Mouse (Mus musculus): Measurements from ENCODE around the gene Gm49321. TPM values are rescaled to one million over a fixed set of nuclear protein-coding genes. Genes with fewer than 3 reads are reported as not detected.
A peak's percentile ranks its signal among the peaks of the same experiment; 100 is the strongest.

Gm49321 gene
- polyA plus RNA-seq, 1 experiment from 2014 or later = 9.4 TPM

DNA sequence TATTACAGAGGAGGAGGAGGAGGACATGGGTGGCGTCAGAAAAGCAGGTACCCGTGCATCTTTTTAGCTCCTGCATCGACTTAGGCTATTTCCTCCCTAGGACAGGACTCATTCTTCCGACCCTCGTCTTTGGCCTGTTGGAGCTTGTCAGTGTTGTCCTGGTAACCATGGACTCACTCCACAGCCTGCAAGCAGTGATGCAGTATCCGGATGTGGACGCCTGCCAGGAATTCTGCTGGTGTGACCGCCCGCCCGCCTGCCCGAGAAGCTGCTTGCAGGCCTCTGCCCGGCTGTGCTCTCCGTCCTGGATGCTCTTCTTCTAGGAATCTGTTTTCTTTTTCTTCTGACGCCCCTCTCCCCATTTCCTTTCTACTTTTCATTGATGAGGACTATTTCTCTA is 45.1 kb downstream of the Gm49321 start:
- H3K4me2 ChIP-seq (ENCODE audit: low read length) = no peak overlapping the region
- H3K27ac ChIP-seq (ENCODE audit: low read depth) = no peak overlapping the region
- peaks cover 81% of the 10 kb centered on the region for H3K36me3 ChIP-seq (ENCODE audit: control insufficient read depth, insufficient read depth, low read length)
- no peaks in the 10 kb centered on the region for H3K9me3 ChIP-seq (ENCODE audit: control insufficient read depth, low read length)
- no peaks in the 10 kb centered on the region for H3K4me1 ChIP-seq (replicated peaks; ENCODE audit: control insufficient read depth, insufficient read depth, low read length)
- 81% methylated on average over 14 of the region's 14 CpGs for WGBS
- DNase-seq (ENCODE audit: low spot score) (no peak), ATAC-seq (replicated peaks; ENCODE audit: low FRiP score, low TSS enrichment, low read depth) (no peak)
- no peak overlapping the region for H3K4me3 ChIP-seq (ENCODE audit: low read depth, low read length)
- no peak overlapping the region for H3K9ac ChIP-seq (ENCODE audit: low read length)
- H3K27me3 ChIP-seq (replicated peaks; ENCODE audit: control insufficient read depth, insufficient read depth, low read length) = no peaks in the 10 kb centered on the region

DNA sequence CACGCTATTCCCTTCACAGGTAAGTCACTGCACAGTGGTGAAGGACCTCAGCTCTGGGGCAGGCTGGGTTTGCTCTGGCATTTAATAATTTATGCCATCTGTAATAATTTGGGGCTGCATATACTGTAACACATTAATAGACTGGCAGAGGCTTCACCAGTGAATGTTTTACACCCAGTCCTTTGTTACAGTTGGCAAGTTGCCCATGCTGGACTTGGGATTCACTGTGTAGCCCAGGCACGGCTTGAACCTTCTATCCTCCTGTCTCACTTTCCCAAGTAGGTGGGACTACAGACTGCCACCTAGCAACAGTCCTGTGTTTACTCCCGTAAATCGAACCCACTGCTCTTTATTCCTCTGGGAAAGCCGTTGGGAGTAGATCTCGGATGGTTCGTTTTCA is 48.8 kb downstream of the Gm49321 start:
- H3K4me3 ChIP-seq (ENCODE audit: low read depth, low read length) = no peak overlapping the region
- H3K27ac ChIP-seq (ENCODE audit: low read depth) = no peak overlapping the region
- no peaks in the 10 kb centered on the region for H3K27me3 ChIP-seq (replicated peaks; ENCODE audit: control insufficient read depth, insufficient read depth, low read length)
- no peak overlapping the region for H3K4me2 ChIP-seq (ENCODE audit: low read length)
- WGBS = 86% methylated on average over 7 of the region's 7 CpGs
- peaks cover 49% of the 10 kb centered on the region for H3K36me3 ChIP-seq (ENCODE audit: control insufficient read depth, insufficient read depth, low read length)
- H3K4me1 ChIP-seq (replicated peaks; ENCODE audit: control insufficient read depth, insufficient read depth, low read length) = no peaks in the 10 kb centered on the region
- H3K9ac ChIP-seq (ENCODE audit: low read length) = no peak overlapping the region
- DNase-seq (ENCODE audit: low spot score) (no peak), ATAC-seq (replicated peaks; ENCODE audit: low FRiP score, low TSS enrichment, low read depth) (no peak)
- H3K9me3 ChIP-seq (ENCODE audit: control insufficient read depth, low read length) = no peaks in the 10 kb centered on the region

DNA sequence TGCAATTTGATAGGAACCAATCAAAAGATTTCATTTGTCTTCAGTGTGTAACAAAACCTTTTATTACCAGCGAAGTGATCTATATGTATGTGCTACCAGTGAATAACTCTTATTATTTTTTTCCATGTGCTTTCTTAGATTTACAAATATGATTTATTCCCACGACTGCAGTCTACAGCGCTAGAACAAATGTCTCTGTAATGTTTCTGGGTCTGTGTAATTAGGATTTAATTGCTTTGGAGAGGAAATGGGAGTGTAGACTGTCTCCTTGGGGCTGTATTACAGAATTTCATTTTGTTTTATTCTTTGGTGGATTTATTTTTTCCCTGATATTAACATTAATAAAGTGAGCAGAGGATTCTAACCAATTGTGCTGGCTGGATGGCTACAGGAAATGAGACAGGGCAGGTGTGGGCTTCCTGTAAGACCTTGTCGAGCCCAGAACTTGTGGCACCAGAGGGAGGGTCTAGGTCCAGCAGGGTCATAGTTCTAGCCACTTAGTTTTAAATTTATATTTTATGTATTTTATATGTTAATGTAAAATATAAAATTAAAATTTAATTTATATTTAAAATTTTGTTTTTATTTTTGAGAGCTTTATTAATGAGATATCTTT is 51.0 kb downstream of the Gm49321 start:
- ATAC-seq (replicated peaks; ENCODE audit: low FRiP score, low TSS enrichment, low read depth) = no peak
- Histone ChIP-seq H3K27ac (ENCODE audit: low read depth) (no peak overlapping the region), H3K4me3 (ENCODE audit: low read depth, low read length) (no peak overlapping the region), H3K9me3 (ENCODE audit: control insufficient read depth, low read length) (no peaks in the 10 kb centered on the region), H3K27me3 (replicated peaks; ENCODE audit: control insufficient read depth, insufficient read depth, low read length) (no peaks in the 10 kb centered on the region), H3K4me1 (replicated peaks; ENCODE audit: control insufficient read depth, insufficient read depth, low read length) (no peaks in the 10 kb centered on the region), H3K9ac (ENCODE audit: low read length) (no peak overlapping the region), H3K36me3 (ENCODE audit: control insufficient read depth, insufficient read depth, low read length) (peaks cover 29% of the 10 kb centered on the region), H3K4me2 (ENCODE audit: low read length) (no peak overlapping the region)
- 83% methylated on average over 4 of the region's 4 CpGs for WGBS
- DNase-seq (ENCODE audit: low spot score) = no peak

DNA sequence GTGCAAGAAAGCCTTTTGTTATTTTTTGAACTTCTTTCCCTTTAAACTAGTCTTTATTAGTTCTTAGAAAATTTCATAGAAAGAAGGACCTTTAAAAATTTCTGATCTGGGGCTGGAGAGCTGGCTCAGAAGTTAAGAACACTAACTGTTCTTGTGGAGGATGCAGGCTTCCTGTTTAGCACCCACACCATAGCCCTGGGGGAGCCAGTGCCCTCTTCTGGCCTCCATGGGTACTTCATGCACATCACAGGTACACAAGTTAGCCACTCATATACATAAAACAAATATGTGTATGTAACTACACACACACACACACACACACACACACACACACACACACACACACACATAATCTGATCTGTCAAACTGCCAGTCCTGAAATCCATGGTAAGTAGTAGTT is 52.1 kb downstream of the Gm49321 start:
- ATAC-seq (replicated peaks; ENCODE audit: low FRiP score, low TSS enrichment, low read depth) (no peak), DNase-seq (ENCODE audit: low spot score) (no peak)
- no peaks in the 10 kb centered on the region for H3K9me3 ChIP-seq (ENCODE audit: control insufficient read depth, low read length)

DNA sequence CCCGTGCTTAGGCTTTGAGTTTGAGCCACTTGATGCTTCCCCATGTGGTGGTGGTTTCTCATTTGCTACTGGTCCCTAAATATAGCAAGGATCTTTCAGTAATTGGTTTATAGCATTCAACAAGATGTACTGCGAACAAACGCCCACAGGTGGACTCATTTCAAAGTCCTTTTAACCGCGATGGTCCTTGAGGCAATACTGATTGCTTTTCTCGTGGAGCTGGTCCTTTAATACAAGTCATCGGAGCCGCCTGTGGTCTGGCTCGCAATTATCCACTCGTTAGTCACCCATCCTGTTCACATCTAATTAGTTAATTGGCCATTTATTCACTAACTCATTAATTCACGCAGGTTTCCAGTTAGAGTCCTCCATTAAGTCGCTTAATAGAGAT is 59.4 kb downstream of the Gm49321 start:
- no peak overlapping the region for H3K9ac ChIP-seq (ENCODE audit: low read length)
- DNase-seq (ENCODE audit: low spot score) = no peak
- 63% methylated on average over 12 of the region's 12 CpGs for WGBS
- H3K27ac ChIP-seq (ENCODE audit: low read depth) = no peak overlapping the region
- H3K4me1 ChIP-seq (replicated peaks; ENCODE audit: control insufficient read depth, insufficient read depth, low read length) = no peaks in the 10 kb centered on the region
- ATAC-seq (replicated peaks; ENCODE audit: low FRiP score, low TSS enrichment, low read depth) = no peak
- peaks cover 26% of the 10 kb centered on the region for H3K27me3 ChIP-seq (replicated peaks; ENCODE audit: control insufficient read depth, insufficient read depth, low read length)
- no peak overlapping the region for H3K4me3 ChIP-seq (ENCODE audit: low read depth, low read length)
- H3K36me3 ChIP-seq (ENCODE audit: control insufficient read depth, insufficient read depth, low read length) = no peaks in the 10 kb centered on the region
- H3K4me2 ChIP-seq (ENCODE audit: low read length) = no peak overlapping the region
- no peaks in the 10 kb centered on the region for H3K9me3 ChIP-seq (ENCODE audit: control insufficient read depth, low read length)

More for the DNA sequence above, 52.1 kb downstream of the Gm49321 start:
- no peak overlapping the region for H3K9ac ChIP-seq (ENCODE audit: low read length)
- no peaks in the 10 kb centered on the region for H3K4me1 ChIP-seq (replicated peaks; ENCODE audit: control insufficient read depth, insufficient read depth, low read length)
- no peak overlapping the region for H3K4me3 ChIP-seq (ENCODE audit: low read depth, low read length)
- no peaks in the 10 kb centered on the region for H3K27me3 ChIP-seq (replicated peaks; ENCODE audit: control insufficient read depth, insufficient read depth, low read length)
- H3K27ac ChIP-seq (ENCODE audit: low read depth) = no peak overlapping the region
- peaks cover 18% of the 10 kb centered on the region for H3K36me3 ChIP-seq (ENCODE audit: control insufficient read depth, insufficient read depth, low read length)
- no peak overlapping the region for H3K4me2 ChIP-seq (ENCODE audit: low read length)

DNA sequence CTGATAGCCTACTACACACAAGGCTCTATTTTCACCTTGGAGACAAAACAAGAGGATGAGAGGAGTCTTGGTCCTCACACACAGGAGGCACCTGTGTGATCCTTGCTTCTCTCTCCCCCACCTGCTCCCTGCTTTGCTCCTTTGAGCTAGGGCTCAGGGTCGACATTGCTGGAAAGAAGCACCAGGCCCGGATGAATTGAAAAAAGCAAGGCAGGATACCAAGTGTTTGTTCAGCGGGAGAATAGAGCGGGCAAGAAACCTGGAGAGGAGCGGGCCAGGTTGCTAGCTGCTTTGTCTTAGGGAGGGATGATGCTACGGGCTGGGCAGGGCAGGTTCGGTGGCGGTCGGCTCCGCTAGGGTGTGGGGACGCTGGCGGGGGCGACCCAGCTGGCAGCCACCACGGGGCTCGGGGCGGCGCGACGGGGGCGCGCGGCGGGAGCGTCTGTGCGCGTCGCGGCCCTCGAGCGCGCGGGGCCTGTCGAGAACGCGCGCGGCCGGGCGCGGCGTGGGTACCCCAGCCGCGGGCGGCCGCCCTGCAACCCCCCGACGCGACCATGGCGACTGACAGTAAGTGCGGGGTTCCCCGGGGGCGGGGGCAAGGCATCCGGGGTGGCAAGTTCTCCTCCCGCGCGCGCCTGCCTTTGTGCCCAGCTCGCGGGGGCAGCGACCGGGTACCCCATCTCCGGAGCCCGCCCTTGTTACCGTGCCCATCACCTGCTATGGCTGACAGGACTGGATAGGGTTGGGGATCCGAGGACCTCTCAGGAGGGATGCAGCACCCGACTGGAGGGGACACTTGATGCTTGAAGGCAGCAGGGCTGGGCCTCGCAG is 60.1 kb downstream of the Gm49321 start, which contains the start of gene Syt16:
TSS of gene Syt16 (plus strand) at position 365 of the 831 bp plus-strand sequence.
- peak; percentile 50 for ATAC-seq (replicated peaks; ENCODE audit: low FRiP score, low TSS enrichment, low read depth)
- peak within 1 kb of the TSS; percentile 97 for H3K4me2 ChIP-seq (ENCODE audit: low read length)
- H3K4me3 ChIP-seq (ENCODE audit: low read depth, low read length) = peak within 1 kb of the TSS; percentile 41
- no peaks in the 10 kb centered on the region for H3K9me3 ChIP-seq (ENCODE audit: control insufficient read depth, low read length)
- DNase-seq (ENCODE audit: low spot score) = peak; percentile 63
- H3K27me3 ChIP-seq (replicated peaks; ENCODE audit: control insufficient read depth, insufficient read depth, low read length) = peaks cover 26% of the 10 kb centered on the region
- no peaks in the 10 kb centered on the region for H3K36me3 ChIP-seq (ENCODE audit: control insufficient read depth, insufficient read depth, low read length)
- WGBS = 2% methylated on average over 52 of the region's 67 CpGs
- no peaks in the 10 kb centered on the region for H3K4me1 ChIP-seq (replicated peaks; ENCODE audit: control insufficient read depth, insufficient read depth, low read length)
- no peak within 1 kb of the TSS for H3K27ac ChIP-seq (ENCODE audit: low read depth)
- H3K9ac ChIP-seq (ENCODE audit: low read length) = peak within 1 kb of the TSS; percentile 51

DNA sequence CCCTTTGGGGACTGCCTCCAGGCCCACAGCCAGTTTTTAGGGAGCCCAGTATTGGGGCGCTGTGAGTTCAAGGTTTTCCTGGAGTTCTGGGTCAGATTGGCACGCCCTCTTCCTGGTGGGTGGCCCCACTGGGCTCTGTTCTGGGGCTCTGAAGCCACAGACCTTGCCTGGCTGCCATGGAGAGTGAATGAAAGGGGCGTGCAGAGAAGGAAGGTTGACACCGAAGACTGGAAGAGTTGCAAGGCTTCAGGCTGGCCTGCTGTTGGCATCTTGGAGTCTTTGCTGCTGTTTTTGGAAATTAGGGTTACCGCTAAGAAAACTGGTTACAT is 60.6 kb downstream of the Gm49321 start:
- no peaks in the 10 kb centered on the region for H3K4me1 ChIP-seq (replicated peaks; ENCODE audit: control insufficient read depth, insufficient read depth, low read length)
- H3K27me3 ChIP-seq (replicated peaks; ENCODE audit: control insufficient read depth, insufficient read depth, low read length) = peaks cover 26% of the 10 kb centered on the region
- peak overlapping the region; percentile 41 for H3K4me3 ChIP-seq (ENCODE audit: low read depth, low read length)
- H3K27ac ChIP-seq (ENCODE audit: low read depth) = no peak overlapping the region
- 40% methylated on average over 5 of the region's 5 CpGs for WGBS
- peak overlapping the region; percentile 51 for H3K9ac ChIP-seq (ENCODE audit: low read length)
- no peaks in the 10 kb centered on the region for H3K9me3 ChIP-seq (ENCODE audit: control insufficient read depth, low read length)
- no peaks in the 10 kb centered on the region for H3K36me3 ChIP-seq (ENCODE audit: control insufficient read depth, insufficient read depth, low read length)
- ATAC-seq (replicated peaks; ENCODE audit: low FRiP score, low TSS enrichment, low read depth) (no peak), DNase-seq (ENCODE audit: low spot score) (no peak)
- peak overlapping the region; percentile 97 for H3K4me2 ChIP-seq (ENCODE audit: low read length)

DNA sequence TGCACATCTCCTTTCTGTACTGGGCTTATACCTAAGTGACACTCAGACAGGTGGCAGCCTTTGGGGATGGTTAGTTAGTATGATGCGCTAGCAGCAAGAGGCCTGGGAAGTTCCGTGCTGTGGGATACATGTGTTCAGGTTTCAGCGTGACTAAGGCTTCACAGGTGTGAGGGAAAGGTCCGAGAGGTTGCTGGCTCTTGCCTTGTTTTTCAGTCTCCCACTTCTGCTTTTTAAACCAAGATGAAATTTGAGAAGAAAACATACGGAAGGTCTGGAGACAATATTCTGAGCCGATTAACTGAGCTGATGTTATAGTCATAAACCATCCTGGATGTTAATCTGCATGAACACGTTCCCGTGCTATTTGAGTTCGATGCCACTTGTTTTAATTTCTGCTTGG is 65.0 kb downstream of the Gm49321 start:
- Histone ChIP-seq H3K4me1 (replicated peaks; ENCODE audit: control insufficient read depth, insufficient read depth, low read length) (no peaks in the 10 kb centered on the region), H3K36me3 (ENCODE audit: control insufficient read depth, insufficient read depth, low read length) (no peaks in the 10 kb centered on the region), H3K4me3 (ENCODE audit: low read depth, low read length) (no peak overlapping the region), H3K4me2 (ENCODE audit: low read length) (no peak overlapping the region), H3K27ac (ENCODE audit: low read depth) (no peak overlapping the region), H3K27me3 (replicated peaks; ENCODE audit: control insufficient read depth, insufficient read depth, low read length) (peaks cover 14% of the 10 kb centered on the region; the same call in 1 of the 2 replicates), H3K9ac (ENCODE audit: low read length) (no peak overlapping the region), H3K9me3 (ENCODE audit: control insufficient read depth, low read length) (no peaks in the 10 kb centered on the region)
- 87% methylated on average over 9 of the region's 9 CpGs for WGBS
- ATAC-seq (replicated peaks; ENCODE audit: low FRiP score, low TSS enrichment, low read depth) (no peak), DNase-seq (ENCODE audit: low spot score) (no peak)

All from intestine, embryonic 14.5 days (tissue).